Mouse (Mus musculus) liver, embryonic 12.5 days (tissue): ENCODE measurements around the gene Arhgap22. TPM values are rescaled to one million over a fixed set of nuclear protein-coding genes. Genes with fewer than 3 reads are reported as not detected.

ENCODE experiments used
- ATAC-seq: fragments of 200-750 bp; cut with Nextera tagmentation; 2 replicates; pipeline ENCODE4 v1.8.0; 2017; ENCODE audit warnings: moderate number of reproducible peaks, mild to moderate bottlenecking, moderate library complexity
- H3K27ac ChIP-seq: fragments of 300-500 bp; sonication (generic); 2 replicates; pipeline ENCODE4 v1.5.1; 2016; ENCODE audit warnings: mild to moderate bottlenecking
- H3K27me3 ChIP-seq: fragments of 300-500 bp; sonication (generic); replicated peaks from 2 replicates; pipeline ENCODE4 v1.6.1; 2016; ENCODE audit warnings: mild to moderate bottlenecking, moderate library complexity
- H3K36me3 ChIP-seq: fragments of 300-500 bp; sonication (generic); 2 replicates; pipeline ENCODE4 v1.6.1; 2016; ENCODE audit warnings: mild to moderate bottlenecking, moderate library complexity
- H3K4me1 ChIP-seq: fragments of 300-500 bp; sonication (generic); 2 replicates; pipeline ENCODE4 v1.6.1; 2016
- H3K4me2 ChIP-seq: fragments of 300-500 bp; sonication (generic); 2 replicates; pipeline ENCODE4 v1.6.1; 2016; ENCODE audit warnings: mild to moderate bottlenecking, moderate library complexity
- H3K4me3 ChIP-seq: fragments of 300-500 bp; sonication (generic); 2 replicates; pipeline ENCODE4 v1.5.1; 2016; ENCODE audit warnings: mild to moderate bottlenecking, moderate library complexity
- H3K9ac ChIP-seq: fragments of 300-500 bp; sonication (generic); 2 replicates; pipeline ENCODE4 v1.6.1; 2016; ENCODE audit warnings: mild to moderate bottlenecking, moderate library complexity
- H3K9me3 ChIP-seq: fragments of 300-500 bp; sonication (generic); replicated peaks from 2 replicates; pipeline ENCODE4 v1.6.1; 2016; ENCODE audit warnings: mild to moderate bottlenecking, moderate library complexity
- WGBS: fragments of 180-500 bp; shearing (Covaris S2); methylation state at CpG from one replicate; pipeline ENCODE4 v1.1.7; 2016; ENCODE audit not compliant: insufficient replicate concordance; 5-methylcytosine and 5-hydroxymethylcytosine counted together
- polyA plus RNA-seq: library from polyadenylated mRNA; unstranded; fragments of >200 nt; fragmentation: Nextera tagmentation; extraction: Ambion mirVana; gene quantifications from 2 replicates; pipeline ENCODE4 v1.2.1, GENCODE M21; 2016

The Arhgap22 gene
- polyA plus RNA-seq, 1 experiment from 2014 or later, result 4.6 TPM

DNA sequence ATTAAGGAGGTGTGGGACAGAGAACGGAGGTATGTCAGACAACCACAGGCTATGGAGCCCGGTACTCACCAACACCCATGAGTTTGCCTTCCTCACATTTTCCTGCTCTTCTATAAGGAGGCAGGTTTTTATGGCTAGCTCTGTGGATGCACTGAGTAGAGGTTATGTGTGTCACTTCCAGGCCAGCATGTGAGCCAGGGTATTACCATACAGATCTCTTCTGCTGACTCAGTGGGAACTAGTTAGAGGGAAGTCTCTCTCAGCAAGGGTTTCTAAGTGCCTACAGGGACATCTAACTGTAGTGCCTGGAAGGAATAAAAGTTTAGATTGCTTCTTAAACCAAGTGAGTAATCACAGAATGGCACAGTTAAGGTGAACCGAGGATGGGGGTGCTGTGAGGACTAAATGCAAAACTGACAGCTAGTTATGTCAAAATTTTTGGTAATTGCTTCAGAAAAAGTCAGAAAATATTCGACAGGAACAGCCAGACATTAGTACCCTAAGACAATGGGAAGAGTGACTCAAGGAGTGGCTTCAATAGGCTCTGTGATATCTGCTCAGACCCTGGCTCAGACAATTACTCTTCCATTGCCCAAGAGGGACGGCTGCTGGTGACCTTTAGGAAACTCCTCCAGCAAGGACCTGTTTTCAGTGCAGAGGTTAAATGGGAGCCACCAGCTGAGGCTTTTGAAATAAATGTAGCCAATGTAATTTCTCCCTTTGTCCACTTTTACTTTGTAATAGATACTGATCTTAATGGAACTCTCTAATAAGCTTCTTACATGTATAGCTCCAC lies 184.4 kb downstream of the Arhgap22 start:
- Histone ChIP-seq H3K36me3 (peaks cover 11% of the 10 kb centered on the region), H3K9me3 (no peaks in the 10 kb centered on the region), H3K9ac (no peak overlapping the region), H3K4me3 (no peak overlapping the region), H3K4me2 (no peak overlapping the region), H3K27ac (no peak overlapping the region), H3K4me1 (no peaks in the 10 kb centered on the region), H3K27me3 (no peaks in the 10 kb centered on the region)
- 71% methylated on average over 5 of the region's 5 CpGs for WGBS
- ATAC-seq, result no peak

DNA sequence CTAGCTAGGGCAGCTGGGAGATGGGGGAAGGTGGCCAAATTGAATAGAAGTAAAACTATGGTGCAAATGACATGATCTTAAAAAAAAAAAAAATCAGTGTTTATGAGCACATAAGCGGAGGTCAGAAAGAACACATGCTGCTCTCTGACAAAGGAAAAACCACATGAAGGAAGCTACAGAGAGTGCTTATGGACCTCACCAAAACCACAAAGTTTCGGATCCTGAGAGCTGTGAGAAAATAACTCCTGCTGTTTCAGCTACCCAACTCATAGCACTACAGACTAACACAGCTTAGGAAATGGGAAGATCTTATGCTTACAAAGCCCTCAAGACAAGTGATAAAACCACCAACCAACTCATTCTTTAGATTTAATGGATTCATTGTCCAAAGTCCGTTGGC lies 186.2 kb downstream of the Arhgap22 start:
- 61% methylated on average over 3 of the region's 3 CpGs for WGBS
- H3K9ac ChIP-seq, result no peak overlapping the region
- H3K9me3 ChIP-seq, result no peaks in the 10 kb centered on the region
- no peak overlapping the region for H3K4me3 ChIP-seq
- ATAC-seq, result no peak
- H3K4me1 ChIP-seq, result no peaks in the 10 kb centered on the region
- no peak overlapping the region for H3K4me2 ChIP-seq
- peaks cover 11% of the 10 kb centered on the region for H3K36me3 ChIP-seq
- H3K27me3 ChIP-seq, result no peaks in the 10 kb centered on the region
- no peak overlapping the region for H3K27ac ChIP-seq

DNA sequence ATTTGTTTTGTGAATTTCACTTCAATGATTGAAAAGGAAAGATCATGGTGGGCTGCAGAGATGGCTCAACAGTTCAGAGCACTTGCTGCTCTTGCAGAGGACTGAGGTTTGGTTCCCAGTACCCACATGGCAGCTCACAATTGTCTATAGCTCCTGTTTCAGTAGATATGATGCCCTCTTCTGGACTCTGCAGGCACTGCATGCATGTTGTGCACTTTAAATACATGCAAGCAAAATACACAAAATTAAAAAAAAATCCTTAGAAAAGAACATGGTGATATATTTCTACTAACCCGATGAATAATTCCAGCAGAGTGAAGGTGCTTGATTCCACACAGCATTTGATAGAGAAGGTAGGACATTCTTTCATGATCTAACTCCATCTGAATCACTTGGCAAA lies 188.5 kb downstream of the Arhgap22 start:
- peaks cover 13% of the 10 kb centered on the region for H3K36me3 ChIP-seq
- H3K4me3 ChIP-seq, result no peak overlapping the region
- H3K27me3 ChIP-seq, result no peaks in the 10 kb centered on the region
- H3K27ac ChIP-seq, result no peak overlapping the region
- WGBS, result 89% methylated on average over 1 of the region's 1 CpGs
- H3K4me1 ChIP-seq, result no peaks in the 10 kb centered on the region
- H3K9ac ChIP-seq, result no peak overlapping the region
- no peak overlapping the region for H3K4me2 ChIP-seq
- H3K9me3 ChIP-seq, result no peaks in the 10 kb centered on the region
- ATAC-seq, result no peak

DNA sequence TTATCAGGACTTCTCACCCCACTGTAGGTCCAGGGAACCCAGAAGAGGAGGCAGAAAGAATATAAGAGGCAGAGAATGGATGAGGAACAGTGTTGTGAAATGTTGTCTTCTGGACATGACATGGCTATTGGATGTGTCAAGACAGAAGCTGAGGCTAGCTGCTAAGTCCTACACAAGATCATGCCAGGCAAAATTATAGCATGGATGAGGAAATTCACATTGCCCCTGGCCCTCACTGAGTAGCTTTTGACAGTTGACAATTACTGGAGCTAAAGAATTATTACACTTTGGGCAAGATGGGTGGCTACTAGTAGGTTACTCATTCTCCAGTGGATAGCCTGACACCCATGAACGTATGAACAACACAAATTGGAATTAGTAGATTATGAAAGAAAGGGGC lies 201.9 kb downstream of the Arhgap22 start:
- no peaks in the 10 kb centered on the region for H3K9me3 ChIP-seq
- no peaks in the 10 kb centered on the region for H3K27me3 ChIP-seq
- H3K4me3 ChIP-seq, result no peak overlapping the region
- no peak for ATAC-seq
- H3K9ac ChIP-seq, result no peak overlapping the region
- H3K36me3 ChIP-seq, result peaks cover 6% of the 10 kb centered on the region; the same call in 1 of the 2 replicates
- H3K27ac ChIP-seq, result no peak overlapping the region
- H3K4me2 ChIP-seq, result no peak overlapping the region
- 73% methylated on average over 1 of the region's 1 CpGs for WGBS
- no peaks in the 10 kb centered on the region for H3K4me1 ChIP-seq

DNA sequence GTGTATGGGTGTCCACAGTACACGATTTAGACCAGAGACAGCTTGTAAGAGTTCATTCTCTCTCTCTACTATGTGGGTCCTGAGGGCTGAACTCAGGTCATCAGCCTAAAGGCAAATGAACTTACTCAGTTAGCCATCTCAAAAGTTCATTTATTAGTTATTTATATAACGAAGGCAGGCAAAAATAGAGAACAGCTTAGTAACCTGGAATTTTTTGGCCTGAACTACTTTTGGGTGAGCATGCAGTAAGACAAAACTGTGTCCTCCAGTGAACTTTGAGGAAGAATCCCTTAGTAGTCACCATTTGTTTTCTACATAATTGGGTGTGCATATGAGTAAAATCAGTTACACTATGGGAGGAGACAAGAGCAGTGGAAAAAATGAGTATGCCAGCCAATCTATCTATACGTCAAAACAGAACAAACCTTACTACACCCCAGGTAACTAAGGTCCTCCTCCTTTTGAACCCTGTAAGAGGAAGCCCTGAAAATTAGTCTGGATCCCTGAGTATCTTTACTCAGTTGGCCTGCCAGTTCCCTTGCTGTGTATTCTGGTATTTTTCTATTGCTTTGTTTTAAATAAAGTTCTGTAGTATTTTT lies 204.6 kb downstream of the Arhgap22 start:
- no peaks in the 10 kb centered on the region for H3K4me1 ChIP-seq
- H3K9me3 ChIP-seq, result no peaks in the 10 kb centered on the region
- H3K4me2 ChIP-seq, result no peak overlapping the region
- H3K4me3 ChIP-seq, result no peak overlapping the region
- H3K27ac ChIP-seq, result no peak overlapping the region
- 76% methylated on average over 3 of the region's 3 CpGs for WGBS
- no peaks in the 10 kb centered on the region for H3K36me3 ChIP-seq
- no peak overlapping the region for H3K9ac ChIP-seq
- ATAC-seq, result no peak
- no peaks in the 10 kb centered on the region for H3K27me3 ChIP-seq

Other genes with a start within 250 kb of the Arhgap22 start
- 0.11 and 0.13 TPM in 2 replicates for gene Lrrc18, start 222.6 kb upstream of the Arhgap22 start, polyA plus RNA-seq
- 1.6 and 2.1 TPM in 2 replicates for gene Wdfy4, start 28.5 kb upstream of the Arhgap22 start, polyA plus RNA-seq
- gene Mapk8, start 233.1 kb downstream of the Arhgap22 start, polyA plus RNA-seq, result 5.9 and 6.8 TPM in 2 replicates